Mouse (Mus musculus) C2C12 (cell line): ENCODE measurements around the gene A830018L16Rik. TPM values are rescaled to one million over a fixed set of nuclear protein-coding genes. Genes with fewer than 3 reads are reported as not detected.
"Not testable (repeated sequence)": the region's sequence is repeated elsewhere in the genome, so short reads cannot be mapped to it uniquely, and the experiment has no call there.

Source experiments
- H3K27me3 ChIP-seq: one replicate; pipeline ENCODE4 v1.6.1; 2011; ENCODE audit not compliant: control insufficient read depth, insufficient read depth, insufficient read length
- H3K36me3 ChIP-seq: one replicate; pipeline ENCODE4 v1.6.1; 2011; ENCODE audit not compliant: control insufficient read depth, insufficient read depth
- H3K4me3 ChIP-seq: one replicate; pipeline ENCODE4 v1.5.1; 2011; ENCODE audit warnings: mild to moderate bottlenecking, control low read depth; ENCODE audit not compliant: poor library complexity, insufficient read depth, severe bottlenecking
- H3K79me2 ChIP-seq: one replicate; pipeline ENCODE4 v1.6.1; 2011; ENCODE audit not compliant: control insufficient read depth, insufficient read depth
- H3K79me3 ChIP-seq: one replicate; pipeline ENCODE4 v1.6.1; 2011; ENCODE audit warnings: low read depth, control low read depth
- H3ac ChIP-seq: one replicate; pipeline ENCODE3; 2011; ENCODE audit warnings: low read depth; ENCODE audit not compliant: control insufficient read depth, insufficient read length
- CEBPB ChIP-seq: IDR thresholded peaks from one replicate; pipeline ENCODE4 v1.6.1; 2011; ENCODE audit warnings: low read depth, mild to moderate bottlenecking, control low read depth, moderate library complexity
- CTCF ChIP-seq: IDR thresholded peaks from one replicate; pipeline ENCODE4 v1.5.1; 2011; ENCODE audit not compliant: control insufficient read depth, insufficient read depth, insufficient read length
- FOSL1 ChIP-seq: IDR thresholded peaks from one replicate; pipeline ENCODE4 v1.8.0; 2011; ENCODE audit warnings: mild to moderate bottlenecking, low read length; ENCODE audit not compliant: poor library complexity, insufficient read depth, severe bottlenecking
- MAX ChIP-seq: IDR thresholded peaks from one replicate; pipeline ENCODE4 v1.6.1; 2011; ENCODE audit warnings: mild to moderate bottlenecking, control low read depth
- MYOD1 ChIP-seq: IDR thresholded peaks from one replicate; pipeline ENCODE4 v1.6.1; 2011; ENCODE audit warnings: low read depth; ENCODE audit not compliant: control insufficient read depth, insufficient read length
- MYOG ChIP-seq: IDR thresholded peaks from one replicate; pipeline ENCODE4 v1.6.1; 2011; ENCODE audit not compliant: control insufficient read depth, insufficient read length; ENCODE audit errors: extremely low read depth
- USF1 ChIP-seq: IDR thresholded peaks from one replicate; pipeline ENCODE4 v1.6.1; 2011; ENCODE audit warnings: low read depth, mild to moderate bottlenecking, control low read depth, moderate library complexity
- polyA plus RNA-seq: library from polyadenylated mRNA; unstranded; fragments of >200 nt; fragmentation: generic; extraction: Trizol; gene quantifications from one replicate; pipeline ENCODE4 v1.2.1, GENCODE M21; 2012; ENCODE audit warnings: missing spikeins

The A830018L16Rik gene
- polyA plus RNA-seq, 1 experiment, result not detected

DNA sequence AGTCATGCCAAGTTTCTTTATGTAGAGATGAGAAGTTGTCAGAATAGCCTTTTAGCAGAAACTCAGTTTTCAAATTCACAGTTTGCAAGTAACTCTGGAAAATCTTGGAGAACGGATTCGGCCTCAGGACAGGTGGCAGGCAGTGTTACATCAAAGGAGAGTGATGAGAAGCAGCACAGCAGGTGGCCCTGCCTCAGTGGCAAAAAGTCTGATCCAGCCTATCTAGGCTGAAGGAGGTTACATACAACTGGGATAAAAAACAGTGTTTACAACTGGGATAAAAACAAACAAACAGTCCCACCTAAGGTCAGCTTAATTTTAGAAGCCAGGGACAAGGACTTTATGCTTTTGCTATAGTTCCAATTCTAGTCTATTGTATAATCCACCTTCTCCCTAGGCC is 79.0 kb downstream of the A830018L16Rik start:
- Histone ChIP-seq H3K79me2 (no peaks in the 10 kb centered on the region), H3K36me3 (no peaks in the 10 kb centered on the region), H3K4me3 (no peak overlapping the region), H3ac (no peak overlapping the region), H3K27me3 (no peaks in the 10 kb centered on the region), H3K79me3 (no peaks in the 10 kb centered on the region)
- TF ChIP-seq CEBPB (no peak), FOSL1 (no peak), CTCF (no peak), MAX (no peak), MYOD1 (no peak), USF1 (no peak), MYOG (no peak)

DNA sequence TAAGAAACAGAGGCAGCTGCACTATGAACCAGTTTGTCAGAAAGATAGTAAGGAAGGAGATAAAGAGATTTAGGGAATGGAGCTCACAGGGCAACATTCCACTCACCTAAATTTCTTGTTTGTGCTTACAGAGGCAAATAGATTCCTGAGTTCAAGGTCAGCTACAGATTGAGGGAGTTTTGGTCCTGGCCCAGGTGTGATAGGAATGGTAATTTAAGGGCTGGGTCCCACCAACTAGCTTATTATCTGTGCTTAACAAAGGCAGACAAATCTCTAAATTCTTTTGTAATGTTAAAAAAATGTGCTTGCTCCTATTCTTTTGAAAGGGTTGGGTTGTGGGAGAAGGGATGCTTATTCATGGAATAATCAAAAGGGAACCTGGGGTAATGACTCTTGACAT is 87.7 kb downstream of the A830018L16Rik start:
- TF ChIP-seq MYOD1 (no peak), CTCF (no peak), MAX (no peak), FOSL1 (no peak), USF1 (no peak), MYOG (no peak), CEBPB (no peak)
- Histone ChIP-seq H3K36me3 (no peaks in the 10 kb centered on the region), H3K79me3 (no peaks in the 10 kb centered on the region), H3K79me2 (no peaks in the 10 kb centered on the region), H3ac (no peak overlapping the region), H3K27me3 (no peaks in the 10 kb centered on the region), H3K4me3 (no peak overlapping the region)

DNA sequence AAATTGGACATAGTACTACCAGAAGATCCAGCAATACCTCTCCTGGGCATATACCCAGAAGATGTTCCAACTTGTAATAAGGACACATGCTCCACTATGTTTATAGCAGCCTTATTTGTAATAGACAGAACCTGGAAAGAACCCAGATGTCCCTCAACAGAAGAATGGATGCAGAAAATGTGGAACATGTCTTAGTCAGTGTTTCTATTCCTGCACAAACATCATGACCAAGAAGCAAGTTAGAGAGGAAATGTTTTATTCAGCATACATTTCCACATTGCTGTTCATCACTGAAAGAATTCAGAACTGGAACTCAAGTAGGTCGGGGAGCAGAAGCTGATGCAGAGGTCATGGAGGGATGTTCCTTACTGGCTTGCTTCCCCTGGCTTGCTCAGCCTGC is 135.9 kb downstream of the A830018L16Rik start:
- H3K79me2 ChIP-seq, H3K4me3 ChIP-seq, H3K36me3 ChIP-seq, H3K79me3 ChIP-seq, H3K27me3 ChIP-seq, H3ac ChIP-seq: not testable (repeated sequence)

DNA sequence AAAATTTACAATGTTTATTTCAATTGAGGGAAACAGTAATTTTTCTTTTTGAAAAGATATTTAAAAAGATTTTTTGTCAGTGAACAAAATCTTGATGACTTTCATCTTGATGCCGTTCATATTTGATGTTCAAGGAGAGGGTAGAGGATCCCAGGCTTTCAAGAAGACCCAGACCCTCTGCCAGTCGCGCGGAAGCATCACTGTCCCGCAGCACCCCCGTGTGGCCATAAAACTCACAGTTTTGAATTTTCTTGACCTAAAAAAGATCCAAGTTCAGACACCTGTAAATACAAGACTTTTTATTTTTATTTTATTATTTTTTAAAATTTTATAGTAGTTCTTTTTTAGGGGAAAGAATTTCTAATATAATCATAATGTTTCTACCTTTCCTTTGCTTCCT is 151.4 kb downstream of the A830018L16Rik start:
- Histone ChIP-seq H3ac (no peak overlapping the region), H3K79me2 (no peaks in the 10 kb centered on the region), H3K27me3 (no peaks in the 10 kb centered on the region), H3K36me3 (no peaks in the 10 kb centered on the region), H3K79me3 (no peaks in the 10 kb centered on the region), H3K4me3 (no peak overlapping the region)
- TF ChIP-seq CEBPB (no peak), MYOD1 (no peak), FOSL1 (no peak), MAX (no peak), CTCF (no peak), MYOG (no peak), USF1 (no peak)

DNA sequence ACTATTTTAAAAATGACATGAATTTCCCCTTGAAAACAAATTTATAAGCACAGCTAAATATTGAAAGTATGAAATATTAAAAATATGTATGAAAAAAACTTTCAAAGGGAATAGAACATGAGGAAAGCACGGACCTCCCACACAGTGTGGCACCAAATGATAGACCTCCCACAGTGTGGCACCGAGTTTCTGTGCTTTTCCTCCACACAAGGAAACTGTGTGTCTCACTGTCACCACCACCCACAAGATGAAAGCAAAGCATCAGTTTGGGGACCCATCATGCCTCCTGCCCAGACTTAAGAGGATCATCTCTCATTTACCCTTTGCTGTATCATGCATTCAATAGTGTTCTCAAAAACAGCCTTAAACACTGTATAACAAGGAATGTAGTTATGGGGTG is 152.8 kb downstream of the A830018L16Rik start:
- Histone ChIP-seq H3K27me3 (no peaks in the 10 kb centered on the region), H3ac (no peak overlapping the region), H3K79me2 (no peaks in the 10 kb centered on the region), H3K79me3 (no peaks in the 10 kb centered on the region), H3K36me3 (no peaks in the 10 kb centered on the region), H3K4me3 (no peak overlapping the region)
- TF ChIP-seq USF1 (no peak), CEBPB (no peak), MYOD1 (no peak), FOSL1 (no peak), MYOG (no peak), MAX (no peak), CTCF (no peak)

DNA sequence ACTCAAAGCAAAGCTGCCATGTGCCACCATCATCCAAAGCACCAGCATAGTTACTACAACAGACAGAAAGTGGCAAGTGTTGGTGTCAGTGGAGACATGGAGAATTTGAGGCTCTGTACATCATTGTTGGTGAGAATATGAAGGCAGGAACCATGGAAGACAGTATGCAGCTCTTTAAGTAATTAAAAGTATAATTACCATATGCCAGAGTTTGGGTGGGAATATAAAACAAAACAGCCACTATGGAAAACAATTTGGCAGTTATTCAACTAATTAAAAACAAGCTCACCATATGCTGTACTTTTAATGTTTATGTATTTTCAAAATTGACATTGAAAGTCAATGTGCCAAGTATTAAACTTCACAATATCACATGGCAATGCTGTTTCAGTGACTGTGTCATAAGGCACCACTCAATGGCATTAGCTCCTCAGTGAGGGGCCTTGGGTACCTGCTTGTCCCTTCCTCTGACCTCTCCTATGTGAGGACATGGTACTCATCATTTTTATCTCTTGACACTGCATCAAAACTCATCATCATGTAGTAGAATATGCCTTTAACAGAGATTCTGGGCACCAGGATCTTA is 153.5 kb downstream of the A830018L16Rik start:
- Histone ChIP-seq H3K79me3 (no peaks in the 10 kb centered on the region), H3K79me2 (no peaks in the 10 kb centered on the region), H3ac (no peak overlapping the region), H3K4me3 (no peak overlapping the region), H3K36me3 (no peaks in the 10 kb centered on the region), H3K27me3 (no peaks in the 10 kb centered on the region)
- TF ChIP-seq MAX, result no peak
- no peak for TF ChIP-seq FOSL1
- no peak for TF ChIP-seq MYOG
- no peak for TF ChIP-seq CEBPB
- TF ChIP-seq MYOD1, result no peak
- TF ChIP-seq USF1, result no peak
- no peak for TF ChIP-seq CTCF
